Mouse (Mus musculus): ENCODE measurements around the gene D630039A03Rik. TPM values are rescaled to one million over a fixed set of nuclear protein-coding genes. Genes with fewer than 3 reads are reported as not detected.
A peak's percentile ranks its signal among the peaks of the same experiment; 100 is the strongest.

D630039A03Rik gene
- polyA plus RNA-seq, 1 experiment = not detected

GRCm38 (mm10) chr4:57886066-57886887 is 29.8 kb downstream of the D630039A03Rik start:
- Histone ChIP-seq H3K27ac (replicated peaks; ENCODE audit: low read depth, low read length) (no peak overlapping the region), H3K4me3 (ENCODE audit: insufficient read depth, low read depth, low read length) (no peak overlapping the region), H3K4me1 (ENCODE audit: control insufficient read depth, insufficient read depth, insufficient read length, low read length) (peaks cover 25% of the 10 kb centered on the region)

DNA sequence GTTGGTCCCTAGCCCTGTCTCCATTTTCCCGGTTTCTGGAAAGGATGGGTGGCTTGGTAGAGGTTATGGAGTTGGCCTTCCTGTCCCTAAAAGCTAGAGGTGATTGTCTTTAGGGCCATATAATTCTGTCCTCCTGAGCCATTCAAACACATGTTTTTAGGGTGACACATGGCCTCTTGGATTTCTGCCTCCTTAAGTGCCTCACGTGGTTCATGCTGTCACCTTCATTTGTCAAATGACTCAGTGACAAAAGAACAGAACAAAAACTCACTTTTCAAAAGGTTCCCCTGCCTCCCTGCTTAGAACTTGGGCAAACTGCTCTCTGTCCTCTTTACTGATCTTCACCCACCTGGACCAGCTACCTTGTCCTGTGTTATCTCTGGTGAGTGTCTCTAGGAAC is 30.9 kb downstream of the D630039A03Rik start:
- Histone ChIP-seq H3K27ac (replicated peaks; ENCODE audit: low read depth, low read length) (0 out of 2 replicates have a peak overlapping the region, but pooled peaks have one; percentile 20), H3K4me3 (ENCODE audit: insufficient read depth, low read depth, low read length) (no peak overlapping the region), H3K4me1 (ENCODE audit: control insufficient read depth, insufficient read depth, insufficient read length, low read length) (peaks cover 25% of the 10 kb centered on the region)

- Histone ChIP-seq H3K4me1 (ENCODE audit: control insufficient read depth, insufficient read depth, insufficient read length, low read length) (peaks cover 25% of the 10 kb centered on the region), H3K4me3 (ENCODE audit: insufficient read depth, low read depth, low read length) (no peak overlapping the region), H3K27ac (replicated peaks; ENCODE audit: low read depth, low read length) (no peak overlapping the region)
Observed at GRCm38 (mm10) chr4:57884511-57884910, 31.6 kb downstream of the D630039A03Rik start.

- Histone ChIP-seq H3K4me3 (ENCODE audit: insufficient read depth, low read depth, low read length) (no peak overlapping the region), H3K27ac (replicated peaks; ENCODE audit: low read depth, low read length) (no peak overlapping the region), H3K4me1 (ENCODE audit: control insufficient read depth, insufficient read depth, insufficient read length, low read length) (peaks cover 25% of the 10 kb centered on the region)
Observed at GRCm38 (mm10) chr4:57883520-57884421, 32.3 kb downstream of the D630039A03Rik start.

GRCm38 (mm10) chr4:57879804-57880357 is 36.2 kb downstream of the D630039A03Rik start:
- Histone ChIP-seq H3K4me1 (ENCODE audit: control insufficient read depth, insufficient read depth, insufficient read length, low read length) (peaks cover 13% of the 10 kb centered on the region), H3K4me3 (ENCODE audit: insufficient read depth, low read depth, low read length) (no peak overlapping the region), H3K27ac (replicated peaks; ENCODE audit: low read depth, low read length) (no peak overlapping the region)

- Histone ChIP-seq H3K4me3 (ENCODE audit: insufficient read depth, low read depth, low read length) (no peak overlapping the region), H3K27ac (replicated peaks; ENCODE audit: low read depth, low read length) (no peak overlapping the region), H3K4me1 (ENCODE audit: control insufficient read depth, insufficient read depth, insufficient read length, low read length) (peaks cover 7% of the 10 kb centered on the region; the same call in 1 of the 2 replicates)
Observed at GRCm38 (mm10) chr4:57879137-57879536, 37.0 kb downstream of the D630039A03Rik start.

DNA sequence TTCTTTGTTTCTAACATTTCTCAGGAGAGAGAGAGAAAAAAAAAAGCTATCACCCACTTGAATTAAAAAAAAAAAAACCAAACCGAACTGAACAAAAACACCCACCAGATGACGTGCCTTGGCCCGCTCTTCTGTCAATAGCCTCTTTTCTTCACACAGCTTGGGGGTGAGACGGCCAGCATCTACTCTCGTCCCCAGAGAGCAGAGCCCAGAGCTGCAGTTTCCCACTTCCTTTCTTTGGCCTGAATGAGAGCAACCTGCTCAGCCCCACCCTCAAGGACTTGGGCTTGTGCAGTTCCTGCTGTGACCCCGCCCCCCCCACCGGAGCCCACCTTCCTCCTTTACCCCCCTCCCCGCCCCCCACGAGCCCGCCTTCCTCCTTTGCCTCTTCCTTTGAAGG is 48.6 kb downstream of the D630039A03Rik start:
- Histone ChIP-seq H3K4me1 (ENCODE audit: control insufficient read depth, insufficient read depth, insufficient read length, low read length) (peaks cover 21% of the 10 kb centered on the region; the same call in 1 of the 2 replicates), H3K27ac (replicated peaks; ENCODE audit: low read depth, low read length) (peak overlapping the region; percentile 79), H3K4me3 (ENCODE audit: insufficient read depth, low read depth, low read length) (no peak overlapping the region)

GRCm38 (mm10) chr4:57866990-57867389 is 49.1 kb downstream of the D630039A03Rik start:
- peak overlapping the region; percentile 79 for H3K27ac ChIP-seq (replicated peaks; ENCODE audit: low read depth, low read length)

DNA sequence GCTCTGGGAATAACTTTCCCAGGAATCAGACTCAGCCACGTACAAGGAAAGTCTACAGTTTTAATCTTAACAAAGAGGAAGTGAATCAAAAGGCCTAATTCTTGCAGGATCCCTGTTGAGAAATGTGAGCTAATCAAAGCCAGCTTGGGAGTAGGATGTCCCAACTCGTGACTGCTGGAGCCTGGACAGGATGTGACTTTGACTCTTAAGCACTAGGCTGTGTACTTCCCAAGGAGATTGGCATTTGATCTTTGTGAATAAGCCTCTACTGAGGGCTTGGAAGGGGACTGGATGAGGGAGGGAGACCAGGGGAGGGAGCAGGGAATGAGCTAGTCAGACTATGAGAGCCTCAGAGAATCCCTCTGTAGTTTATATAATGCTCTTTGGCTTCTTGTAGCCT is 50.0 kb downstream of the D630039A03Rik start:
- H3K4me1 ChIP-seq (ENCODE audit: control insufficient read depth, insufficient read depth, insufficient read length, low read length) = peaks cover 28% of the 10 kb centered on the region; the same call in 1 of the 2 replicates
- no peak overlapping the region for H3K4me3 ChIP-seq (ENCODE audit: insufficient read depth, low read depth, low read length)
- H3K27ac ChIP-seq (replicated peaks; ENCODE audit: low read depth, low read length) = peak overlapping the region; percentile 79

More at GRCm38 (mm10) chr4:57866990-57867389, 49.1 kb downstream of the D630039A03Rik start:
- H3K4me3 ChIP-seq (ENCODE audit: insufficient read depth, low read depth, low read length) = no peak overlapping the region; the same call in 1 of the 2 replicates
- peaks cover 25% of the 10 kb centered on the region; the same call in 1 of the 2 replicates for H3K4me1 ChIP-seq (ENCODE audit: control insufficient read depth, insufficient read depth, insufficient read length, low read length)

DNA sequence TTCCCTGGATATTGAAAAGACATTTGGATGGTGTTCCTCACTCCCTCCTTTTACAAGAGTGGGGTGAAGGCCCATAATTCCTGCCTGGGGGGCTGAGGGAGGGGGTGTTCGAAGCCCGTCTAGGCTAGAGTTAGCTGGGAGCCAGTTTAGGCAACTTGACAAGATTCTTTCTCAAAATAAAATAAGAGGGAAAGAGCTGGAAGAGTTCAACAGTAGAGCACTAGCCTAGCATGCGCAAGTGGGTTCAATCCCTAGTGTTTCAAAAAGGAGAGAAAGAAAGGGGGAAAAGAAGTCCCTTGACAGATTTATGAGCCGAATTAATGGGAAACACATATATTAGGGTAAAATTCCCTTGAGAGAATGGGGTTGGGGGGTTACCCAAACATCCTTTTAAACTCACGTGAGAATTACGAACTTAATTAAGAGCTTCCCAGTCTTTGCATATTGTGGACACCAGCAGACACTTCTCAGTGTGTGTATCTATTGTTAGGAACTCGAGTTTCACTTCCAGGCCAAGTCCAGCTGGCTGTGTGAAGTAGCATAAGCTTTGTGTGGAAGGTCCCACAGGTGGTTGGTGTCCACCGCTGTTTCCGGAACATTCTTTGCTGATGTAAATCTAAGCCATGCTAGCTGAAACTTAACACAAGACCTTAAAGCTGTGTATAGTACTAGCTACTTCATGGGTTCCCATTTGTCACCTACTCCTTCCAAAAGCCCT is 53.7 kb downstream of the D630039A03Rik start:
- peak overlapping the region; percentile 87 for H3K27ac ChIP-seq (replicated peaks; ENCODE audit: low read depth, low read length)
- no peak overlapping the region for H3K4me3 ChIP-seq (ENCODE audit: insufficient read depth, low read depth, low read length)
- peaks cover 42% of the 10 kb centered on the region for H3K4me1 ChIP-seq (ENCODE audit: control insufficient read depth, insufficient read depth, insufficient read length, low read length)

GRCm38 (mm10) chr4:57861856-57862255 is 54.2 kb downstream of the D630039A03Rik start:
- H3K27ac ChIP-seq (replicated peaks; ENCODE audit: low read depth, low read length) = peak overlapping the region; percentile 87
- H3K4me3 ChIP-seq (ENCODE audit: insufficient read depth, low read depth, low read length) = no peak overlapping the region
- peaks cover 42% of the 10 kb centered on the region for H3K4me1 ChIP-seq (ENCODE audit: control insufficient read depth, insufficient read depth, insufficient read length, low read length)

- H3K27ac ChIP-seq (replicated peaks; ENCODE audit: low read depth, low read length) = peak overlapping the region; percentile 87
Observed at GRCm38 (mm10) chr4:57861166-57861565, 54.9 kb downstream of the D630039A03Rik start.

DNA sequence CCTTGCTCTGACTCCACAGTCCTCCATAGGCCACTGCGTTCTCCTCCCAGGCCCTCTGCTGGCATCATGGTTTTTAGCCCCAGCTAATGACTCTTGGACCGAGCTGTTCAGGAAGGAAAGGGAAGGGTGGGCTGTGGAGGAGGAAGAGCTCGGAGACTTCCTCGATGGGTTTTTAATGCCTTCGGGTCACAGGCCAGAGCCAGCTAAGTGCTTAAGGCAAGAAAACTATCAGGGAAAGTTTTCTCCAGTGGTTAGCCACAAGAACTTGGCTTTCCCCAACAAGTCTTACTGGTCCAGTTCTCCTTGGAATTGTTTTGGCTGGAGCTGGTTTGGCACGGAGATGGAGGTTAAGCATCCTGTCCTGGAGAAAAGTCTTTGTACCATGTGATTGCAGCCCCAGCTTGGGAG is 55.9 kb downstream of the D630039A03Rik start:
- Histone ChIP-seq H3K4me3 (ENCODE audit: insufficient read depth, low read depth, low read length) (no peak overlapping the region), H3K4me1 (ENCODE audit: control insufficient read depth, insufficient read depth, insufficient read length, low read length) (peaks cover 39% of the 10 kb centered on the region), H3K27ac (replicated peaks; ENCODE audit: low read depth, low read length) (peak overlapping the region; percentile 86)

More at GRCm38 (mm10) chr4:57861166-57861565, 54.9 kb downstream of the D630039A03Rik start:
- Histone ChIP-seq H3K4me3 (ENCODE audit: insufficient read depth, low read depth, low read length) (no peak overlapping the region), H3K4me1 (ENCODE audit: control insufficient read depth, insufficient read depth, insufficient read length, low read length) (peaks cover 41% of the 10 kb centered on the region)

Data from brown adipose tissue, adult 24 weeks (tissue).